Comparison of ENCODE assay signal across 8 mouse cellular contexts in genomic region chr19:47463206-47463605, GRCm38 (mm10). TPM values are rescaled to one million over a fixed set of nuclear protein-coding genes. Genes with fewer than 3 reads are reported as not detected.
DNase-seq lines count a peak whose midpoint lies in the region; ATAC-seq and TF ChIP-seq lines count a peak whose summit lies in the region.

No protein-coding gene starts in this region.

- H3K4me2 ChIP-seq in CH12.LX (ENCODE audit: insufficient read depth, low read depth, poor library complexity, severe bottlenecking): peak overlapping the region; percentile 63
- H3K4me2 ChIP-seq in heart, embryonic 16.5 days (ENCODE audit: low read depth, low read length): peak overlapping the region; percentile 92

- H3K79me2 ChIP-seq in CH12.LX (replicated peaks; ENCODE audit: control insufficient read depth, extremely low read depth, insufficient read depth, poor library complexity, severe bottlenecking): no peaks in the 10 kb centered on the region

- H3K9me3 ChIP-seq in CH12.LX (replicated peaks; ENCODE audit: low read length): peaks cover 8% of the 10 kb centered on the region
- no peaks in the 10 kb centered on the region for H3K9me3 ChIP-seq in heart, embryonic 16.5 days (replicated peaks; ENCODE audit: control insufficient read depth, low read length)

- no peaks in the 10 kb centered on the region for H3K27me3 ChIP-seq in CH12.LX (replicated peaks)
- no peaks in the 10 kb centered on the region for H3K27me3 ChIP-seq in heart, embryonic 16.5 days (ENCODE audit: control insufficient read depth, insufficient read depth, low read length)

- peaks cover 0 to 26% of the 10 kb centered on the region in 2 experiments for H3K36me3 ChIP-seq in CH12.LX (replicated peaks in 1 of 2; ENCODE audit: control insufficient read depth in 1 of 2, insufficient read depth in 1 of 2, low read length in 1 of 2)
- H3K36me3 ChIP-seq in heart, embryonic 16.5 days (ENCODE audit: control insufficient read depth, insufficient read depth): 0 out of 2 replicates have a peak, but pooled peaks cover 4% of the 10 kb centered on the region

- dilution Hi-C loops in CH12.LX (cut with MboI; ENCODE audit: extremely low pct_ligation_motif_present, extremely low pct_unique_long_range_greater_than_20kb, low sequenced_read_pairs): no loop called here

- peak; percentile 45 for DNase-seq in gastrocnemius, adult 2 months
- no peak for DNase-seq in gastrocnemius, adult 8-10 months (ENCODE audit: low spot score in 2 of 2)
- DNase-seq in CH12.LX (ENCODE audit: extremely low read depth): peak; percentile 64
- peak; percentile 36 for DNase-seq in lung, postnatal 10 days
- no peak for DNase-seq in adrenal gland, postnatal 25 days
- DNase-seq in ovary, postnatal 10 days (ENCODE audit: low spot score): no peak
- DNase-seq in layer of hippocampus, adult 9-10 months (ENCODE audit: low spot score): no peak

- TF ChIP-seq CTCF in gastrocnemius, adult 2 months (IDR thresholded peaks at IDR 0.05): no peak
- no peak for TF ChIP-seq CTCF in CH12.LX (conservative IDR thresholded peaks at IDR 0.05 in 1 of 2, IDR thresholded peaks at IDR 0.05 in 1 of 2; ENCODE audit: low read depth in 2 of 2, low read length in 2 of 2)

- no peak for ATAC-seq in heart, embryonic 16.5 days (replicated peaks; ENCODE audit: extremely low read depth, insufficient read depth, low FRiP score)

- intact Hi-C loops in gastrocnemius, adult 2 months (cut with DNase I): loop anchor here (5.0 kb wide), 2 partner anchors 61 to 81 kb away; no protein-coding TSS in a partner anchor

- H3K9ac ChIP-seq in CH12.LX (ENCODE audit: insufficient read depth, low read depth): peak overlapping the region; percentile 64; the same call in 1 of the 2 replicates
- H3K9ac ChIP-seq in heart, embryonic 16.5 days (ENCODE audit: low read length): peak overlapping the region; percentile 95

- no peak for TF ChIP-seq RAD21 in CH12.LX (IDR thresholded peaks at IDR 0.05; ENCODE audit: low read depth, low read length)

- H3K4me1 ChIP-seq in CH12.LX (ENCODE audit: control insufficient read depth in 1 of 2, insufficient read depth in 2 of 2): peaks cover 0 to 19% of the 10 kb centered on the region in 2 experiments; a peak in 2 of 4 replicates
- peaks cover 41% of the 10 kb centered on the region for H3K4me1 ChIP-seq in heart, embryonic 16.5 days (ENCODE audit: control insufficient read depth, insufficient read depth, low read length)

- TF ChIP-seq EP300 in CH12.LX (IDR thresholded peaks at IDR 0.05; ENCODE audit: low read length): no peak

- WGBS in heart, embryonic 16.5 days: 1% methylated on average over 13 of the region's 13 CpGs

- peak overlapping the region; percentile 91 for H3K27ac ChIP-seq in gastrocnemius, adult 2 months
- no peak overlapping the region for H3K27ac ChIP-seq in CH12.LX (ENCODE audit: insufficient read depth, low read depth)
- H3K27ac ChIP-seq in heart, embryonic 16.5 days (ENCODE audit: low read length): peak overlapping the region; percentile 95

- H3K4me3 ChIP-seq in gastrocnemius, adult 2 months: peak overlapping the region; percentile 86
- peak overlapping the region; percentile 47 to 82 (median 73) for H3K4me3 ChIP-seq in CH12.LX (replicated peaks in 1 of 3; ENCODE audit: low read depth in 2 of 3, low read length in 2 of 3, poor library complexity in 1 of 3)
- H3K4me3 ChIP-seq in heart, embryonic 16.5 days (ENCODE audit: low read length): peak overlapping the region; percentile 86

- TF ChIP-seq POLR2A in CH12.LX (IDR thresholded peaks at IDR 0.05; ENCODE audit: low read depth, low read length): no peak

- in situ Hi-C loops in CH12.LX (cut with MboI; ENCODE audit: low pct_ligation_motif_present, low pct_unique_long_range_greater_than_20kb, low sequenced_read_pairs): no loop called here

TF ChIP-seq in CH12.LX, 34 proteins besides CTCF, POLR2A, EP300 and RAD21:
- TF ChIP-seq BHLHE40 (IDR thresholded peaks at IDR 0.05; ENCODE audit: low read depth, low read length) (peak; percentile 88), KAT2A (IDR thresholded peaks at IDR 0.05; ENCODE audit: insufficient replicate concordance, low read length) (no peak), ZMIZ1 (IDR thresholded peaks at IDR 0.05; ENCODE audit: low read depth, low read length) (no peak), JUND (conservative IDR thresholded peaks at IDR 0.05; ENCODE audit: low read depth, low read length) (no peak), PAX5 (IDR thresholded peaks at IDR 0.05; ENCODE audit: low read length) (no peak), USF1 (IDR thresholded peaks at IDR 0.05; ENCODE audit: low read depth, low read length) (no peak), SMC3 (IDR thresholded peaks at IDR 0.05; ENCODE audit: low read depth, low read length) (no peak; the same call in 1 of the 2 replicates), MYC (IDR thresholded peaks at IDR 0.05; ENCODE audit: low read depth, low read length) (no peak), ZKSCAN1 (IDR thresholded peaks at IDR 0.05; ENCODE audit: borderline replicate concordance, low read depth, low read length) (no peak), GABPA (IDR thresholded peaks at IDR 0.05; ENCODE audit: insufficient replicate concordance, low read depth, low read length) (no peak), POLR2AphosphoS2 (IDR thresholded peaks at IDR 0.05; ENCODE audit: low read depth, low read length) (no peak), ELF1 (IDR thresholded peaks at IDR 0.05; ENCODE audit: low read depth, low read length) (no peak), MEF2A (IDR thresholded peaks at IDR 0.05; ENCODE audit: borderline replicate concordance, low read depth, low read length) (no peak), MXI1 (IDR thresholded peaks at IDR 0.05; ENCODE audit: low read depth, low read length) (no peak), E2F4 (IDR thresholded peaks at IDR 0.05; ENCODE audit: insufficient replicate concordance, low read depth, low read length) (no peak), CHD1 (IDR thresholded peaks at IDR 0.05; ENCODE audit: low read depth, low read length) (no peak), UBTF (IDR thresholded peaks at IDR 0.05; ENCODE audit: low read depth, low read length) (no peak), JUN (IDR thresholded peaks at IDR 0.05; ENCODE audit: insufficient read depth, low read depth, low read length) (no peak), ZNF384 (IDR thresholded peaks at IDR 0.05; ENCODE audit: low read depth, low read length) (no peak), CHD2 (IDR thresholded peaks at IDR 0.05; ENCODE audit: low read length) (peak; percentile 76), RCOR1 (conservative IDR thresholded peaks at IDR 0.05; ENCODE audit: low read depth, low read length) (no peak), MAFK (IDR thresholded peaks at IDR 0.05; ENCODE audit: insufficient replicate concordance, low read length) (no peak), MAZ (IDR thresholded peaks at IDR 0.05; ENCODE audit: low read depth, low read length) (no peak), TCF12 (IDR thresholded peaks at IDR 0.05; ENCODE audit: low read depth, low read length) (peak; percentile 18; the same call in 1 of the 2 replicates), NELFE (IDR thresholded peaks at IDR 0.05; ENCODE audit: low read depth, low read length) (no peak), NRF1 (IDR thresholded peaks at IDR 0.05; ENCODE audit: low read depth, low read length) (no peak), ZC3H11A (IDR thresholded peaks at IDR 0.05; ENCODE audit: low read depth, low read length) (no peak), ETS1 (conservative IDR thresholded peaks at IDR 0.05; ENCODE audit: low read depth, low read length) (peak; percentile 69; the same call in 1 of the 2 replicates), MAX (IDR thresholded peaks at IDR 0.05; ENCODE audit: low read length) (0 out of 2 replicates have a peak, but pooled peaks have one; percentile 37), SIN3A (IDR thresholded peaks at IDR 0.05; ENCODE audit: low read length) (no peak), HCFC1 (IDR thresholded peaks at IDR 0.05; ENCODE audit: low read depth, low read length) (0 out of 2 replicates have a peak, but pooled peaks have one; percentile 14), USF2 (conservative IDR thresholded peaks at IDR 0.05; ENCODE audit: low read depth, low read length) (no peak), TBP (conservative IDR thresholded peaks at IDR 0.05; ENCODE audit: low read depth, low read length) (no peak), IRF4 (IDR thresholded peaks at IDR 0.05; ENCODE audit: low read depth, low read length) (no peak; the same call in 1 of the 2 replicates)

RNA-seq across cellular contexts. Expression of gene Sh3pxd2a, which starts 1.0 kb away (rescaled TPM):
- total RNA-seq in gastrocnemius, adult 2 months (2021): 10 to 100 TPM; 37.7 to 44.7 TPM
- 10 to 100 TPM; 33.4 to 44.9 (median 41.1) TPM for total RNA-seq in gastrocnemius, adult 8-10 months (2022)
- total RNA-seq in CH12.LX (2012; rRNA removed): 2.4 and 3.2 TPM in 2 replicates
- 1.2 and 1.3 TPM in 2 replicates for total RNA-seq in CH12.LX (2014; rRNA removed)
- 4.6 and 4.9 TPM in 2 replicates for polyA plus RNA-seq in CH12.LX (2012; ENCODE audit: insufficient read length, low read depth)
- 4.5 and 6.3 TPM in 2 replicates for polyA plus RNA-seq in heart, embryonic 16.5 days (2015; fragmentation: Nextera tagmentation; extraction: Ambion mirVana)
- total RNA-seq in adrenal gland, postnatal 25 days (2021): 36.2 and 41.6 TPM in 2 replicates

Comparison
In these comparisons a context has a peak if more than half of its experiments do, and no peak if none do; other contexts are left out.
1. DNase-seq: peak in gastrocnemius, adult 2 months (single experiment), CH12.LX (single experiment) and lung, postnatal 10 days (single experiment); none in gastrocnemius, adult 8-10 months (0 of 2), adrenal gland, postnatal 25 days (single experiment), ovary, postnatal 10 days (single experiment) and layer of hippocampus, adult 9-10 months (single experiment).
2. Peak in every context shown above with its lines, with median percentiles within 50 percentile points of each other: H3K4me3 ChIP-seq.